Mouse (Mus musculus) limb, embryonic 15.5 days (tissue): ENCODE results near the gene Fam71b. TPM values are rescaled to one million over a fixed set of nuclear protein-coding genes. Genes with fewer than 3 reads are reported as not detected.

Source experiments
- ATAC-seq: fragments of 200-750 bp; cut with Nextera tagmentation; 2 replicates; pipeline ENCODE4 v1.8.0; 2017; ENCODE audit warnings: low read depth, moderate TSS enrichment; ENCODE audit not compliant: insufficient number of reproducible peaks, low FRiP score, low TSS enrichment
- H3K27ac ChIP-seq: fragments of 300-500 bp; sonication (generic); 2 replicates; pipeline ENCODE4 v1.5.1; 2015; ENCODE audit warnings: moderate library complexity, mild to moderate bottlenecking, inconsistent platforms
- H3K27me3 ChIP-seq: fragments of 300-500 bp; sonication (generic); 2 replicates; pipeline ENCODE4 v1.6.1; 2015; ENCODE audit warnings: inconsistent platforms
- H3K36me3 ChIP-seq: fragments of 300-500 bp; sonication (generic); 2 replicates; pipeline ENCODE4 v1.6.1; 2015; ENCODE audit warnings: inconsistent platforms
- H3K4me1 ChIP-seq: fragments of 300-500 bp; sonication (generic); 2 replicates; pipeline ENCODE4 v1.6.1; 2015; ENCODE audit warnings: inconsistent platforms
- H3K4me2 ChIP-seq: fragments of 300-500 bp; sonication (generic); 2 replicates; pipeline ENCODE4 v1.6.1; 2015; ENCODE audit warnings: mild to moderate bottlenecking, inconsistent platforms
- H3K4me3 ChIP-seq: fragments of 300-500 bp; sonication (generic); 2 replicates; pipeline ENCODE4 v1.5.1; 2015; ENCODE audit warnings: mild to moderate bottlenecking, inconsistent platforms
- H3K9ac ChIP-seq: fragments of 300-500 bp; sonication (generic); 2 replicates; pipeline ENCODE4 v1.6.1; 2015; ENCODE audit warnings: inconsistent platforms
- H3K9me3 ChIP-seq: fragments of 300-500 bp; sonication (generic); 2 replicates; pipeline ENCODE4 v1.6.1; 2016; ENCODE audit warnings: inconsistent platforms
- whole genome bisulfite sequencing: fragments of 180-500 bp; shearing (Covaris S2); methylation state at CpG from one replicate; pipeline ENCODE4 v1.1.7; 2015; 5-methylcytosine and 5-hydroxymethylcytosine counted together
- polyA plus RNA-seq: library from polyadenylated mRNA; unstranded; fragments of >200 nt; fragmentation: Nextera tagmentation; extraction: Ambion mirVana; gene quantifications from 2 replicates; pipeline ENCODE4 v1.2.1, GENCODE M21; 2015

Fam71b gene
- polyA plus RNA-seq, 1 experiment from 2014 or later, result not detected

GRCm38 (mm10) chr11:46439005-46439543 lies 42.7 kb downstream of the Fam71b start:
- peaks cover 16% of the 10 kb centered on the region; the same call in 1 of the 2 replicates for H3K36me3 ChIP-seq
- 92% methylated on average over 5 of the region's 5 CpGs for WGBS

GRCm38 (mm10) chr11:46441774-46442173 lies 45.4 kb downstream of the Fam71b start:
- 100% methylated on average over 1 of the region's 1 CpGs for WGBS
- H3K4me2 ChIP-seq, result no peak overlapping the region
- peaks cover 3% of the 10 kb centered on the region for H3K4me1 ChIP-seq
- no peak overlapping the region for H3K27ac ChIP-seq
- H3K27me3 ChIP-seq, result no peaks in the 10 kb centered on the region
- no peaks in the 10 kb centered on the region for H3K9me3 ChIP-seq
- ATAC-seq, result no peak
- no peak overlapping the region for H3K9ac ChIP-seq
- H3K36me3 ChIP-seq, result peaks cover 16% of the 10 kb centered on the region; the same call in 1 of the 2 replicates
- H3K4me3 ChIP-seq, result no peak overlapping the region

More at GRCm38 (mm10) chr11:46439005-46439543, 42.7 kb downstream of the Fam71b start:
- peaks cover 3% of the 10 kb centered on the region for H3K4me1 ChIP-seq
- no peaks in the 10 kb centered on the region for H3K9me3 ChIP-seq
- H3K27ac ChIP-seq, result no peak overlapping the region
- H3K27me3 ChIP-seq, result no peaks in the 10 kb centered on the region
- no peak overlapping the region for H3K9ac ChIP-seq
- H3K4me3 ChIP-seq, result no peak overlapping the region
- ATAC-seq, result no peak
- no peak overlapping the region for H3K4me2 ChIP-seq

- no peaks in the 10 kb centered on the region for H3K9me3 ChIP-seq
- no peak overlapping the region for H3K27ac ChIP-seq
- no peaks in the 10 kb centered on the region for H3K4me1 ChIP-seq
- H3K36me3 ChIP-seq, result peaks cover 16% of the 10 kb centered on the region; the same call in 1 of the 2 replicates
- H3K9ac ChIP-seq, result no peak overlapping the region
- whole genome bisulfite sequencing, result 69% methylated on average over 1 of the region's 1 CpGs
- no peak for ATAC-seq
- no peak overlapping the region for H3K4me3 ChIP-seq
- H3K27me3 ChIP-seq, result no peaks in the 10 kb centered on the region
- no peak overlapping the region for H3K4me2 ChIP-seq
Observed at GRCm38 (mm10) chr11:46443152-46443551, 46.8 kb downstream of the Fam71b start.

GRCm38 (mm10) chr11:46443979-46444378 lies 47.6 kb downstream of the Fam71b start:
- no peak for ATAC-seq
- WGBS, result 86% methylated on average over 5 of the region's 5 CpGs

GRCm38 (mm10) chr11:46446150-46446549 lies 49.8 kb downstream of the Fam71b start:
- H3K27me3 ChIP-seq, result no peaks in the 10 kb centered on the region
- WGBS, result 88% methylated on average over 6 of the region's 6 CpGs
- ATAC-seq, result no peak
- no peaks in the 10 kb centered on the region for H3K4me1 ChIP-seq
- no peak overlapping the region for H3K9ac ChIP-seq
- no peak overlapping the region for H3K27ac ChIP-seq
- peaks cover 9% of the 10 kb centered on the region; the same call in 1 of the 2 replicates for H3K36me3 ChIP-seq
- H3K4me2 ChIP-seq, result no peak overlapping the region
- H3K9me3 ChIP-seq, result no peaks in the 10 kb centered on the region
- no peak overlapping the region for H3K4me3 ChIP-seq

More at GRCm38 (mm10) chr11:46443979-46444378, 47.6 kb downstream of the Fam71b start:
- no peaks in the 10 kb centered on the region for H3K9me3 ChIP-seq
- H3K27ac ChIP-seq, result no peak overlapping the region
- no peak overlapping the region for H3K4me2 ChIP-seq
- H3K4me3 ChIP-seq, result no peak overlapping the region
- peaks cover 16% of the 10 kb centered on the region; the same call in 1 of the 2 replicates for H3K36me3 ChIP-seq
- no peaks in the 10 kb centered on the region for H3K4me1 ChIP-seq
- no peaks in the 10 kb centered on the region for H3K27me3 ChIP-seq
- no peak overlapping the region for H3K9ac ChIP-seq

- Histone ChIP-seq H3K36me3 (no peaks in the 10 kb centered on the region), H3K4me2 (no peak overlapping the region), H3K9me3 (no peaks in the 10 kb centered on the region), H3K9ac (no peak overlapping the region), H3K27ac (no peak overlapping the region), H3K27me3 (no peaks in the 10 kb centered on the region), H3K4me3 (no peak overlapping the region), H3K4me1 (no peaks in the 10 kb centered on the region)
- 64% methylated on average over 13 of the region's 13 CpGs for WGBS
- no peak for ATAC-seq
Observed at GRCm38 (mm10) chr11:46447644-46448484, 51.5 kb downstream of the Fam71b start.

- H3K4me2 ChIP-seq, result no peak overlapping the region
- no peak overlapping the region for H3K4me3 ChIP-seq
- no peaks in the 10 kb centered on the region for H3K27me3 ChIP-seq
- no peaks in the 10 kb centered on the region for H3K4me1 ChIP-seq
- no peaks in the 10 kb centered on the region for H3K9me3 ChIP-seq
- H3K36me3 ChIP-seq, result no peaks in the 10 kb centered on the region
- H3K9ac ChIP-seq, result no peak overlapping the region
- ATAC-seq, result no peak
- no peak overlapping the region for H3K27ac ChIP-seq
- 84% methylated on average over 11 of the region's 11 CpGs for WGBS
Observed at GRCm38 (mm10) chr11:46449461-46450080, 53.2 kb downstream of the Fam71b start.

- Histone ChIP-seq H3K9me3 (no peaks in the 10 kb centered on the region), H3K27me3 (no peaks in the 10 kb centered on the region), H3K4me1 (no peaks in the 10 kb centered on the region), H3K9ac (no peak within 1 kb of the TSS), H3K36me3 (no peaks in the 10 kb centered on the region), H3K4me3 (no peak within 1 kb of the TSS), H3K4me2 (no peak within 1 kb of the TSS), H3K27ac (no peak within 1 kb of the TSS)
- no peak for ATAC-seq
- WGBS, result 67% methylated on average over 6 of the region's 6 CpGs
Observed at GRCm38 (mm10) chr11:46454453-46455045, 58.2 kb downstream of the Fam71b start, which contains the start of gene Havcr2. TSS of gene Havcr2 (plus strand) at chr11:46454935.

Other genes with a start within 250 kb of the Fam71b start
- 15.2 and 15.9 TPM in 2 replicates for gene Nipal4, start 230.1 kb upstream of the Fam71b start, polyA plus RNA-seq
- 2.3 and 3.4 TPM in 2 replicates for gene Fndc9, start 161.0 kb upstream of the Fam71b start, polyA plus RNA-seq
- 5.4 and 5.8 TPM in 2 replicates for gene Cyfip2, start 83.7 kb upstream of the Fam71b start, polyA plus RNA-seq
- gene Itk, start 7.0 kb upstream of the Fam71b start, polyA plus RNA-seq, result 0.38 and 0.42 TPM in 2 replicates
- 61.9 and 67.6 TPM in 2 replicates for gene Med7, start 40.4 kb downstream of the Fam71b start, polyA plus RNA-seq
- 0.12 and 0.14 TPM in 2 replicates for gene Havcr2, start 58.4 kb downstream of the Fam71b start, polyA plus RNA-seq
- gene Gm12169, start 127.7 kb downstream of the Fam71b start, polyA plus RNA-seq, result not detected in 2 replicates
- gene BC053393, start 175.0 kb downstream of the Fam71b start, polyA plus RNA-seq, result 0.09 TPM in 1 of 2 replicates, not detected in the other
- gene Dppa1, start 232.7 kb downstream of the Fam71b start, polyA plus RNA-seq, result not detected in 2 replicates